Mouse (Mus musculus) hindbrain, postnatal 0 days (tissue): ENCODE results near the gene Stum. TPM values are rescaled to one million over a fixed set of nuclear protein-coding genes. Genes with fewer than 3 reads are reported as not detected.

ENCODE experiments used
- ATAC-seq: fragments of 200-750 bp; cut with Nextera tagmentation; 2 replicates; pipeline ENCODE4 v1.8.0; 2017; ENCODE audit warnings: mild to moderate bottlenecking, moderate TSS enrichment, moderate library complexity
- DNase-seq: peaks from one replicate; pipeline ENCODE4 v3.0.0-alpha.2; 2015; ENCODE audit warnings: low spot score
- H3K27ac ChIP-seq: fragments of 300-500 bp; sonication (generic); 2 replicates; pipeline ENCODE4 v1.5.1; 2014; ENCODE audit warnings: mild to moderate bottlenecking
- H3K27me3 ChIP-seq: fragments of 300-500 bp; sonication (generic); 2 replicates; pipeline ENCODE4 v1.6.1; 2014; ENCODE audit warnings: low read length, mixed read lengths; ENCODE audit not compliant: insufficient read depth
- H3K36me3 ChIP-seq: fragments of 300-500 bp; sonication (generic); 2 replicates; pipeline ENCODE4 v1.6.1; 2014; ENCODE audit warnings: low read length, mixed read lengths; ENCODE audit not compliant: insufficient read depth
- H3K4me1 ChIP-seq: fragments of 300-500 bp; sonication (generic); 2 replicates; pipeline ENCODE4 v1.6.1; 2014; ENCODE audit warnings: antibody characterized with exemption, low read length, mixed read lengths; ENCODE audit not compliant: insufficient read depth
- H3K4me2 ChIP-seq: fragments of 300-500 bp; sonication (generic); 2 replicates; pipeline ENCODE4 v1.6.1; 2014; ENCODE audit warnings: low read depth, mild to moderate bottlenecking, low read length, moderate library complexity, mixed read lengths
- H3K4me3 ChIP-seq: fragments of 300-500 bp; sonication (generic); 2 replicates; pipeline ENCODE4 v1.5.1; 2014; ENCODE audit warnings: low read length
- H3K9ac ChIP-seq: fragments of 300-500 bp; sonication (generic); replicated peaks from 2 replicates; pipeline ENCODE4 v1.6.1; 2014; ENCODE audit warnings: mild to moderate bottlenecking, low read length, moderate library complexity, mixed read lengths
- H3K9me3 ChIP-seq: fragments of 300-500 bp; sonication (generic); 2 replicates; pipeline ENCODE4 v1.6.1; 2016; ENCODE audit warnings: low read length, mixed read lengths
- CTCF ChIP-seq: IDR thresholded peaks from 2 replicates; pipeline ENCODE4 v1.5.1; 2016; ENCODE audit warnings: antibody characterized with exemption, control low read depth, low read depth
- WGBS: fragments of 180-500 bp; shearing (Covaris S2); extraction: QIAGEN DNeasy Blood & Tissue Kit; methylation state at CpG from one replicate; pipeline ENCODE4 v1.1.7; 2014; 5-methylcytosine and 5-hydroxymethylcytosine counted together
- polyA plus RNA-seq: library from polyadenylated mRNA; unstranded; fragments of >200 nt; fragmentation: Nextera tagmentation; extraction: Ambion mirVana; gene quantifications from 2 replicates; pipeline ENCODE4 v1.2.1, GENCODE M21; 2015
- total RNA-seq: library from RNA; depleted of rRNA; stranded (reverse); fragments of >200 nt; gene quantifications from 2 replicates; pipeline ENCODE4 v1.2.3, GENCODE M21; 2014

The Stum gene
- total and polyA plus RNA-seq, 2 experiments from 2014 or later: 20.6 to 105 TPM

GRCm38 (mm10) chr1:180462396-180462795 lies 20.9 kb downstream of the Stum start:
- no peak for ATAC-seq

DNA sequence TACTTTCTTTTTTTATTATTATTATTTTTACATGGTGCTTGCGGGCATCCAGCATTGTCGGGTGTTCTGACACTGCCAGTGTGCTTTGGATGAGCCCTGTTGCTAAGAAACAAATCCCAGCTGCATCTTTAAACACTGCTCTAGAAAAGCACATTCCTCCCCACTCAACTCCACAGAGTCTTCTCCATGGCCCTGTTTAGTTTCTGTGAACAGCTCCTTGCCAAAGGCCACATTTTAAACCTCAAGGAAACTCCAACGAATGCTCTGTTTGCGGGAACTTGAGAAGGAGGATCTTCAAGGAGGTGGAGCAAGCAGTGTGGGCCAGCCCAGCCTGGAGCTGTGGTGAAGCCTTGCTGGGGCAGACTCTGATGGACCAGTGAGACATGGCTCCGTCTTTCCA lies 22.6 kb downstream of the Stum start:
- 38% methylated on average over 5 of the region's 5 CpGs for WGBS
- DNase-seq (peak; percentile 55), ATAC-seq (peak; percentile 38; the same call in 1 of the 2 replicates)
- no peaks in the 10 kb centered on the region for H3K36me3 ChIP-seq
- H3K4me2 ChIP-seq: no peak overlapping the region
- H3K4me1 ChIP-seq: peaks cover 26% of the 10 kb centered on the region
- TF ChIP-seq CTCF: no peak
- H3K4me3 ChIP-seq: no peak overlapping the region
- H3K27ac ChIP-seq: no peak overlapping the region; the same call in 1 of the 2 replicates
- no peaks in the 10 kb centered on the region for H3K9me3 ChIP-seq
- no peaks in the 10 kb centered on the region for H3K27me3 ChIP-seq
- H3K9ac ChIP-seq: no peak overlapping the region

More at GRCm38 (mm10) chr1:180462396-180462795, 20.9 kb downstream of the Stum start:
- DNase-seq: no peak
- WGBS: 68% methylated on average over 5 of the region's 5 CpGs
- Histone ChIP-seq H3K27ac (0 out of 2 replicates have a peak overlapping the region, but pooled peaks have one; percentile 2), H3K4me3 (no peak overlapping the region), H3K27me3 (no peaks in the 10 kb centered on the region), H3K36me3 (no peaks in the 10 kb centered on the region), H3K4me1 (peaks cover 24% of the 10 kb centered on the region), H3K4me2 (no peak overlapping the region), H3K9me3 (no peaks in the 10 kb centered on the region), H3K9ac (no peak overlapping the region)
- TF ChIP-seq CTCF: no peak

GRCm38 (mm10) chr1:180458680-180459079 lies 24.6 kb downstream of the Stum start:
- H3K36me3 ChIP-seq: no peaks in the 10 kb centered on the region
- peak; percentile 55 for DNase-seq
- 39% methylated on average over 3 of the region's 3 CpGs for WGBS
- H3K9me3 ChIP-seq: no peaks in the 10 kb centered on the region
- ATAC-seq: peak; percentile 79; the same call in 1 of the 2 replicates
- no peak for TF ChIP-seq CTCF
- H3K4me3 ChIP-seq: no peak overlapping the region
- H3K4me2 ChIP-seq: 0 out of 2 replicates have a peak overlapping the region, but pooled peaks have one; percentile 5
- no peak overlapping the region for H3K9ac ChIP-seq
- H3K27me3 ChIP-seq: no peaks in the 10 kb centered on the region
- peak overlapping the region; percentile 60; the same call in 1 of the 2 replicates for H3K27ac ChIP-seq
- H3K4me1 ChIP-seq: peaks cover 26% of the 10 kb centered on the region

GRCm38 (mm10) chr1:180458274-180458673 lies 25.0 kb downstream of the Stum start:
- H3K27ac ChIP-seq: peak overlapping the region; percentile 60; the same call in 1 of the 2 replicates
- DNase-seq: peak; percentile 61
- 0 out of 2 replicates have a peak overlapping the region, but pooled peaks have one; percentile 5 for H3K4me2 ChIP-seq

GRCm38 (mm10) chr1:180449641-180450040 lies 33.7 kb downstream of the Stum start:
- no peak overlapping the region for H3K4me3 ChIP-seq
- H3K9me3 ChIP-seq: 0 out of 2 replicates have a peak, but pooled peaks cover 4% of the 10 kb centered on the region
- no peak for TF ChIP-seq CTCF
- no peaks in the 10 kb centered on the region for H3K4me1 ChIP-seq
- no peak overlapping the region for H3K27ac ChIP-seq
- ATAC-seq (no peak), DNase-seq (no peak)
- no peaks in the 10 kb centered on the region for H3K27me3 ChIP-seq
- WGBS: 56% methylated on average over 2 of the region's 2 CpGs
- no peaks in the 10 kb centered on the region for H3K36me3 ChIP-seq
- no peak overlapping the region for H3K9ac ChIP-seq
- H3K4me2 ChIP-seq: no peak overlapping the region

More at GRCm38 (mm10) chr1:180458274-180458673, 25.0 kb downstream of the Stum start:
- Histone ChIP-seq H3K4me1 (peaks cover 26% of the 10 kb centered on the region), H3K27me3 (no peaks in the 10 kb centered on the region), H3K9me3 (no peaks in the 10 kb centered on the region), H3K4me3 (no peak overlapping the region), H3K36me3 (no peaks in the 10 kb centered on the region), H3K9ac (no peak overlapping the region)
- no peak for TF ChIP-seq CTCF
- peak; percentile 54; the same call in 1 of the 2 replicates for ATAC-seq
- 35% methylated on average over 6 of the region's 6 CpGs for WGBS

- ATAC-seq: no peak
- Histone ChIP-seq H3K36me3 (no peaks in the 10 kb centered on the region), H3K9me3 (no peaks in the 10 kb centered on the region), H3K4me2 (no peak overlapping the region), H3K4me3 (no peak overlapping the region), H3K27ac (no peak overlapping the region), H3K4me1 (no peaks in the 10 kb centered on the region), H3K27me3 (no peaks in the 10 kb centered on the region), H3K9ac (no peak overlapping the region)
- 67% methylated on average over 3 of the region's 3 CpGs for WGBS
- DNase-seq: no peak
- no peak for TF ChIP-seq CTCF
These were observed 38.9 kb downstream of the Stum start for GRCm38 (mm10) chr1:180444411-180444810.

- H3K36me3 ChIP-seq: no peaks in the 10 kb centered on the region
- no peaks in the 10 kb centered on the region for H3K9me3 ChIP-seq
- H3K4me2 ChIP-seq: no peak overlapping the region
- 76% methylated on average over 4 of the region's 4 CpGs for WGBS
- ATAC-seq: no peak
- H3K27me3 ChIP-seq: no peaks in the 10 kb centered on the region
- no peak overlapping the region for H3K9ac ChIP-seq
- H3K4me1 ChIP-seq: peaks cover 5% of the 10 kb centered on the region; the same call in 1 of the 2 replicates
- no peak overlapping the region for H3K4me3 ChIP-seq
- DNase-seq: no peak
- no peak overlapping the region for H3K27ac ChIP-seq
- no peak for TF ChIP-seq CTCF
These were observed 43.8 kb downstream of the Stum start for GRCm38 (mm10) chr1:180439496-180439895.
